Mouse (Mus musculus): ENCODE results near the gene Gm10197. TPM values are rescaled to one million over a fixed set of nuclear protein-coding genes. Genes with fewer than 3 reads are reported as not detected.

Gene Gm10197
- polyA plus RNA-seq, 1 experiment from 2014 or later: not detected

DNA sequence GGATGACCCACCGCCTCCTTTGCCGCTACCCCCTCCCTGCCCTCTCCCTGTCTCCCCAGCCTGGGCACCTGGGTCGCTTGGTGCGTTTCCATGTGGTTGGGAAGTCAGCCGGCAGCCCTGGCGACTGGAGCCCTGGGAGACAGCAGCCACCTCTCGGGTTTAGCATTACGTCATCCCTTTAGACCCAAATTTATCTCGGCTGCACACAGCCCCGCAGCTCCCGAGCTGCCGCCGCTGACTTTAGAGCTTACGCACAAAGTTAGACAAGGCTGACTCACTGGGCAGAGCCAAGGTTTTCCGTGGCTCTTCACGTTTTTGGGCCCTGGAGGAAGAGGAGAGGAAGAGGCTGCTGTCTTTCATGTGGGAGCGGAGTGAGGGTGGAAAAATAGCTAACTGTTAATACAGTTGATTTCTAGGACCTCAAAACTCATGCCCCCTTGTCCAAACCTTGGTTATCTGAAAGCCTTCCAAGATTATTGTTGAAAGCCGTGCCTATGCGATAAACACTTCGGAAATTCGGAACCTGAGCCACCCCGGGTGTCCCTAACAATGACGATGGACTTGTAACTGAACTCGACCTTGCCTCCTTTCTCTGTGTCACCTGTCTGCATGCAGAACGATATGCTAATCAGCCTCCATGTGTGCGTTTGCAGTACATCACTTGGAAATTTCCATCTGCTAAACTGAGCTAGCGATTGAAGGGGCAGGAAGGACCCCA lies 45.8 kb downstream of the Gm10197 start:
- 0 out of 2 replicates have a peak overlapping the region, but pooled peaks have one; percentile 16 for H3K27ac ChIP-seq
- WGBS: 11% methylated on average over 27 of the region's 27 CpGs
- no peaks in the 10 kb centered on the region for H3K9me3 ChIP-seq
- H3K27me3 ChIP-seq: no peaks in the 10 kb centered on the region
- peak overlapping the region; percentile 68 for H3K4me2 ChIP-seq
- peak overlapping the region; percentile 62 for H3K9ac ChIP-seq
- H3K4me1 ChIP-seq: peaks cover 41% of the 10 kb centered on the region
- ATAC-seq (ENCODE audit: insufficient number of reproducible peaks, insufficient read depth, low FRiP score, low TSS enrichment, low read depth): no peak
- H3K36me3 ChIP-seq: no peaks in the 10 kb centered on the region
- H3K4me3 ChIP-seq: peak overlapping the region; percentile 39

DNA sequence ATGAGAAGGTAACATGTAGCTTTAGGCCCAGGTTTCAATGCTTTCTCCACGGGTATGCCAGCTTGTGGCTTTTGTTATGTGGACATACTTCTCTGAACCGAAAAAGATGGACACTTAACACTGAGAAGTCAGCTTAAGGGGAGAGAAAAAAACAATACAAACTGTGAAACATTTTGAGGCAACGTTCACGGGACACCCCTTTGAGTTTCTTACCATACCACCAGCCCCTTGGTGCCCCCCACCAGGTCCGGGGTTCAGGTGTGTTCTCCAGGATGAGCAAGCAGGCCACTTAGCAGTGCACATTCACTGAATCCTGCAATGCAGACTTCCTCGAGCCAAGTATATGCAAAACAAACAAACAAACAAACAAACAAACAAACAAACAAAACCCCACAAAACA lies 46.7 kb downstream of the Gm10197 start:
- 49% methylated on average over 6 of the region's 6 CpGs for WGBS
- H3K4me2 ChIP-seq: peak overlapping the region; percentile 68
- no peaks in the 10 kb centered on the region for H3K36me3 ChIP-seq
- no peak for ATAC-seq (ENCODE audit: insufficient number of reproducible peaks, insufficient read depth, low FRiP score, low TSS enrichment, low read depth)
- H3K4me3 ChIP-seq: no peak overlapping the region
- no peaks in the 10 kb centered on the region for H3K27me3 ChIP-seq
- peaks cover 39% of the 10 kb centered on the region for H3K4me1 ChIP-seq
- no peak overlapping the region for H3K9ac ChIP-seq
- H3K27ac ChIP-seq: no peak overlapping the region
- no peaks in the 10 kb centered on the region for H3K9me3 ChIP-seq

DNA sequence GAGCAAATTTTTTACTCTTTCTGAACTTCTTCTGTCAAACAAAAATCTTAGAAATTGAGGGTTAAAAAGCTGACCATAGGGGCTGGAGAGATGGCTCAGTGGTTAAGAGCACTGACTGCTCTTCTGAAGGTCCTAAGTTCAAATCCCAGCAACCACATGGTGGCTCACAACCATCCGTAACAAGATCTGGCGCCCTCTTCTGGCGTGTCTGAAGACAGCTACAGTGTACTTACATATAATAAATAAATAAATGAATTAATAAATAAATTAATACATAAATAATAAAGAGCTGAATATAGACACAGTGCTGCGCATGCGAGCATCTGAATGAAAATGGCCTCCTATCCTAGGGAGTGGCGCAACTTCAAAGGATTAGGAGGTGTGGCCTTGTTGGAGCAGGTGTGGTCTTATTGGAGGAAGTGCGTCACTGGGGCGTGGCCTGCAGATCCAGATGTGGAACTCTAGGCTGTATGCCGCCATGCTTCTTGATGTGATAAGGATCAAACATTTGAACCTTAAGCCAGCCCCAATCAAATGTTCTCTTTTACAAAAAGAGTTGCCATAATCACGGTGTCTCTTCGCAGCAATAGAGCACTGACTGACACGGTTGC lies 49.0 kb downstream of the Gm10197 start:
- Histone ChIP-seq H3K9me3 (no peaks in the 10 kb centered on the region), H3K27me3 (no peaks in the 10 kb centered on the region), H3K4me2 (no peak overlapping the region), H3K27ac (no peak overlapping the region), H3K9ac (no peak overlapping the region), H3K36me3 (no peaks in the 10 kb centered on the region), H3K4me3 (no peak overlapping the region), H3K4me1 (peaks cover 40% of the 10 kb centered on the region)
- ATAC-seq (ENCODE audit: insufficient number of reproducible peaks, insufficient read depth, low FRiP score, low TSS enrichment, low read depth): no peak
- WGBS: 90% methylated on average over 12 of the region's 12 CpGs

Other genes with a start within 250 kb of the Gm10197 start
- gene Add3, start 231.3 kb downstream of the Gm10197 start, polyA plus RNA-seq (2015; fragmentation: Nextera tagmentation; extraction: Ambion mirVana): 73.8 and 78.4 TPM in 2 replicates
- gene Mxi1, start 61.2 kb downstream of the Gm10197 start, polyA plus RNA-seq (2015; fragmentation: Nextera tagmentation; extraction: Ambion mirVana): 26.5 and 40.3 TPM in 2 replicates
- 44.9 and 45.0 TPM in 2 replicates for gene Smndc1, start 18.8 kb upstream of the Gm10197 start, polyA plus RNA-seq (2015; fragmentation: Nextera tagmentation; extraction: Ambion mirVana)
- 1.1 and 2.0 TPM in 2 replicates for gene Dusp5, start 157.3 kb upstream of the Gm10197 start, polyA plus RNA-seq (2015; fragmentation: Nextera tagmentation; extraction: Ambion mirVana)
- 349 and 460 TPM in 2 replicates for gene Nutf2-ps1, start 217.3 kb upstream of the Gm10197 start, polyA plus RNA-seq (2015; fragmentation: Nextera tagmentation; extraction: Ambion mirVana)
- gene Smc3, start 228.6 kb upstream of the Gm10197 start, polyA plus RNA-seq (2015; fragmentation: Nextera tagmentation; extraction: Ambion mirVana): 87.2 and 89.2 TPM in 2 replicates

All from embryonic facial prominence, embryonic 13.5 days (tissue).